Mouse (Mus musculus) liver, embryonic 16.5 days (tissue): ENCODE data around the gene Stim1. TPM values are rescaled to one million over a fixed set of nuclear protein-coding genes. Genes with fewer than 3 reads are reported as not detected.

ENCODE experiments used
- ATAC-seq: fragments of 200-750 bp; cut with Nextera tagmentation; 2 replicates; pipeline ENCODE4 v1.8.0; 2017; ENCODE audit warnings: low read depth, mild to moderate bottlenecking, moderate number of reproducible peaks, moderate library complexity
- H3K27ac ChIP-seq: fragments of 300-500 bp; sonication (generic); 2 replicates; pipeline ENCODE4 v1.5.1; 2014; ENCODE audit warnings: mild to moderate bottlenecking, low read length
- H3K27me3 ChIP-seq: fragments of 300-500 bp; sonication (generic); 2 replicates; pipeline ENCODE4 v1.6.1; 2014; ENCODE audit warnings: low read depth, low read length, mixed read lengths; ENCODE audit not compliant: control insufficient read depth, insufficient read depth
- H3K36me3 ChIP-seq: fragments of 300-500 bp; sonication (generic); 2 replicates; pipeline ENCODE4 v1.6.1; 2014; ENCODE audit warnings: mild to moderate bottlenecking; ENCODE audit not compliant: control insufficient read depth, insufficient read depth
- H3K4me1 ChIP-seq: fragments of 300-500 bp; sonication (generic); 2 replicates; pipeline ENCODE4 v1.6.1; 2014; ENCODE audit warnings: low read depth, low read length, mixed read lengths; ENCODE audit not compliant: control insufficient read depth
- H3K4me2 ChIP-seq: fragments of 300-500 bp; sonication (generic); 2 replicates; pipeline ENCODE4 v1.6.1; 2014; ENCODE audit warnings: low read depth, low read length, mixed read lengths
- H3K4me3 ChIP-seq: fragments of 300-500 bp; sonication (generic); 2 replicates; pipeline ENCODE4 v1.5.1; 2014; ENCODE audit warnings: low read depth, mild to moderate bottlenecking, low read length
- H3K9ac ChIP-seq: fragments of 300-500 bp; sonication (generic); 2 replicates; pipeline ENCODE4 v1.6.1; 2014; ENCODE audit warnings: low read depth, low read length
- H3K9me3 ChIP-seq: fragments of 300-500 bp; sonication (generic); replicated peaks from 2 replicates; pipeline ENCODE4 v1.6.1; 2016; ENCODE audit warnings: low read length; ENCODE audit not compliant: control insufficient read depth
- WGBS: fragments of 180-500 bp; shearing (Covaris S2); extraction: QIAGEN DNeasy Blood & Tissue Kit; methylation state at CpG from one replicate; pipeline ENCODE4 v1.1.7; 2014; ENCODE audit not compliant: insufficient replicate concordance; 5-methylcytosine and 5-hydroxymethylcytosine counted together
- polyA plus RNA-seq: library from polyadenylated mRNA; unstranded; fragments of >200 nt; fragmentation: Nextera tagmentation; extraction: Ambion mirVana; gene quantifications from 2 replicates; pipeline ENCODE4 v1.2.1, GENCODE M21; 2015

Stim1 gene
- polyA plus RNA-seq, 1 experiment from 2014 or later: 16.2 TPM

DNA sequence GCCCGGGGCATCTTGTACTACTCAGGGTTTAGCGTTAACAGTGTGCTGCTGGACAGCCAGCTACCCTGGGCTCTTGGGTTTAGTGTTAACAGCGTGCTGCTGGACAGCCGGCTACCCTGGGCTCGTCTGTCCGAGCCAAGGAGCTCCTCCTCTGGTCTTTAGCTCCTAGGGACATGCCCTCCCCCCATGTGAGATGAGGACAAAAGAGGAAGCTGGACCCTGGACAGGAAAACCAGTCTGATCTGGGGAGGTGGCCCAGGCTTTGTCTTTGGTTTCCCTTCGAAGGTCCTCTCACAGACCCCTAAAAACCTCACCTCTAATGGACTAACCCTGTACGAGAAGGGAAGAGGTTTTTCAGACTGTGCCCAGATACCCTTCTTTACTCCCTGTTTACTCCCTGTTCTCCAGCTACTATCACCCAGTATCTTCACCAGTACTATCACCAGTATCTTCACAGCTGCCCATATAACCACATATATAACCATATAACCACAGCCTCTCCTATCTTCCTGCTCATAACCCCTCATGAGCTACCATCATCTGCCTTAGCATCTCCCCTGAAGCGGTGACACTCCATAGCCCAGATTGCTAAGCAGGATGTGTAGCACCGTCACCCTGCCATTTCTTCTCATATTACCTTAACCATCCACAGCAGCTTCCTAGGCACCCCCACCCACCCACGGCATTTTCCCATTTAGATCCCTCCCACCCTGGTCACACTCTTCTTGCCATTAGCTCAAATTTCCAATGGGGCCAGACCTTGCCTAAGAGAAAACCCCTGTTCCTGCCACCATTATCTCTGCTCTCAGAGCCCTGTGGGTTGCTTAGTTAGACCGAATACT, 20.4 kb upstream of the Stim1 start:
- no peaks in the 10 kb centered on the region for H3K9me3 ChIP-seq
- peak overlapping the region; percentile 99 for H3K4me2 ChIP-seq
- no peak for ATAC-seq
- peaks cover 74% of the 10 kb centered on the region for H3K4me1 ChIP-seq
- H3K9ac ChIP-seq: peak overlapping the region; percentile 23
- peak overlapping the region; percentile 97 for H3K4me3 ChIP-seq
- H3K36me3 ChIP-seq: no peaks in the 10 kb centered on the region; the same call in none of the 2 replicates
- WGBS: 29% methylated on average over 12 of the region's 12 CpGs
- no peaks in the 10 kb centered on the region for H3K27me3 ChIP-seq
- peak overlapping the region; percentile 66 for H3K27ac ChIP-seq

DNA sequence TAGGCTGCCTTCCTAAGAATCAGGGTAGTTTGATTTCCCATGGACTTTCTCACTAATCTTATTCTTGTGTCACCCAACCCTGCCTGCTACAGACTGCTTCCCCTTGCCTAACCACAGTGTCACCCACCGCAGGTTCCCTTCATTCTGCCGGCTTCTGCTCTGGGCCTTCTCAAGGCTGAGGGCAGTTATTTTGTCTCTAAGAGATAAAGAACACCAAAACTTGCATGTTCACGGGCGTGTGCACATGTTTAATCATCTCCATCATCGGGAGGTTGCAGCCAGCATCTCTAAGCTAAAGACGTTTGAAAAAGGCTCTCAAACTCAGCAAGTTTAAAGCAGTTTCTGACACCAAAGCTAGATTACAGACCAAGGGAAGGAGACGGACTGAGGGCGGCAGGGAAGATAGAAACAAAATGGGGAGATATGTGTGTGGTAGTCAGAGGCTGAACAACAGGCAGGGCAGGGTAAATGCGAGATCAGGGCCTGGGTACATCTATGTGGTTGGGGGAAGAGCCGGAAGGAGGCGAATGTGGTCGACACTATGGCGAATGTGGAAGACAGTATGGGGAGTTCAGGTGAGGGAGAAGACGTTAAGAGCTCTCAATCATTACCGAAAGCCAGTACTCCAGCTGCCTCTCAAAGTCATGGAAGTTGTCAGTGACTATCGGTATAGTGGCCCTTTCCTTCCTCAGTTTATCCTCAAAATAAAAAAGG, 18.8 kb upstream of the Stim1 start:
- Histone ChIP-seq H3K27me3 (no peaks in the 10 kb centered on the region), H3K4me3 (peak overlapping the region; percentile 97), H3K4me2 (peak overlapping the region; percentile 99), H3K9me3 (no peaks in the 10 kb centered on the region), H3K36me3 (no peaks in the 10 kb centered on the region), H3K9ac (peak overlapping the region; percentile 98), H3K27ac (peak overlapping the region; percentile 99), H3K4me1 (peaks cover 61% of the 10 kb centered on the region)
- 1% methylated on average over 16 of the region's 16 CpGs for WGBS
- no peak for ATAC-seq

GRCm38 (mm10) chr7:102249531-102249895, 18.1 kb upstream of the Stim1 start:
- Histone ChIP-seq H3K4me1 (peaks cover 57% of the 10 kb centered on the region), H3K9ac (peak overlapping the region; percentile 98), H3K27ac (peak overlapping the region; percentile 99), H3K27me3 (no peaks in the 10 kb centered on the region), H3K9me3 (no peaks in the 10 kb centered on the region), H3K4me2 (peak overlapping the region; percentile 99), H3K4me3 (peak overlapping the region; percentile 97), H3K36me3 (no peaks in the 10 kb centered on the region)
- ATAC-seq: peak; percentile 14
- WGBS: under 1% methylated on average over 23 of the region's 23 CpGs

DNA sequence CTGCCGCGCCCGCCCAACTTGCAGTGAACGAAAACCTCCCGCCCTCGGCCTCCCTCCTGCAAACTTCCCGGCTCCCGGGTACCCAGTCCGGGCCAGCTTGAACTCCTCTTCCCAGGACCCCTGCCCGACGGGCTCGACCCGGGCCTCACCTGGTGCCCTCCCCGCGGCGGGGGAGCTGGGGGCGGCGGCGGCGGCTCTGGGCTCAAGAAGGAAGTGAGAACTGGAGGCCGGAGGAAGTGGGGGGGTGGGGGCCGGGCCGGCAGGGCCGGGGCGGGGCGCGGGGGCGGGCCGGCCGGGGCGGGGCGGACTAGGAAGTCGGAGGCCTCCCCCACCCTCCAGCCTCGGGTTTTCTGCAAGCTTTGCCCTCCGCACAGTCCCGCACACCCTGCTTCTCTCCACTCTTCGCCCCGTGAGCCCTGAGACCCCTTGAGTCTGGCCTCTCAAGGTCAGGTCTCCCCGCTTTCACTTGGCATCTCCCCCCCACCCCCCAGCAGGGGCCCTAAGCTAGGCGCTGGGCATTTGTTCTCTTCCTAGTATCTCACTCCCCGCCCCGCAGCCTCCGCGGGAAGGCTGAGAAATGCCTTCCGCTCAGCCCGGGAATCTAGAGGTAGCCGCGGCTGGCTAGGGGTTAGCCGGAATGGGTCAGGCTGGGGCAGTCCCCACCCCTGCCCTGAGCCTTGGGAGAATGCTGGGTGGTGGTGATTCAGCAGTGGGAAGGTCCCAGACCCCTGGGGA, 17.5 kb upstream of the Stim1 start:
- Histone ChIP-seq H3K4me3 (peak overlapping the region; percentile 97), H3K4me1 (peaks cover 52% of the 10 kb centered on the region), H3K36me3 (no peaks in the 10 kb centered on the region), H3K4me2 (peak overlapping the region; percentile 99), H3K27ac (peak overlapping the region; percentile 99), H3K9ac (peak overlapping the region; percentile 98), H3K9me3 (no peaks in the 10 kb centered on the region), H3K27me3 (no peaks in the 10 kb centered on the region)
- peak; percentile 80 for ATAC-seq
- WGBS: 0% methylated on average over 35 of the region's 49 CpGs

GRCm38 (mm10) chr7:102250631-102251214, 16.9 kb upstream of the Stim1 start:
- Histone ChIP-seq H3K27me3 (no peaks in the 10 kb centered on the region), H3K36me3 (no peaks in the 10 kb centered on the region), H3K9ac (peak overlapping the region; percentile 98), H3K4me3 (peak overlapping the region; percentile 97), H3K4me1 (peaks cover 45% of the 10 kb centered on the region), H3K27ac (peak overlapping the region; percentile 99), H3K4me2 (peak overlapping the region; percentile 99), H3K9me3 (no peaks in the 10 kb centered on the region)
- WGBS: under 1% methylated on average over 33 of the region's 33 CpGs
- ATAC-seq: peak; percentile 74

DNA sequence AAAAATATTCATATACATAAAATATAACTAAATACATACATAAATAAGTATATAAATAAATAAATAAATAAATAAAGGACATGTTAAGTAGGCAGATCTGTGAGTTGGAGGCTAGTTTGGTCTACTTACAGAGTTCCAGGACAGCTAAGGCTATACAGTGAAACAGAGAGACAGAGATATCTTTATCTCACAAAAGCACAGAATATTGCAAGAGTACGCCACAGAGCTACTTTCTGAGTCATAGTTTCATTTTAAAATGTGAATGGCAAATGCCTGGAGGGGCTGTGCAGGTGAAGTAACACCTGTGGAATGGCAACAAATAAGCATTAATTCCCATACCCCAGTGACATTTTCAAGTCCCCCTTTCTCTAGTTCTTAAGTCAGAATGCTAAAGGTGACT, 14.0 kb upstream of the Stim1 start:
- H3K27ac ChIP-seq: peak overlapping the region; percentile 10; the same call in 1 of the 2 replicates
- H3K36me3 ChIP-seq: no peaks in the 10 kb centered on the region
- ATAC-seq: no peak
- H3K9ac ChIP-seq: peak overlapping the region; percentile 29; the same call in 1 of the 2 replicates
- H3K9me3 ChIP-seq: no peaks in the 10 kb centered on the region
- H3K27me3 ChIP-seq: no peaks in the 10 kb centered on the region
- 0 out of 2 replicates have a peak overlapping the region, but pooled peaks have one; percentile 5 for H3K4me3 ChIP-seq
- WGBS: 29% methylated on average over 1 of the region's 1 CpGs
- peaks cover 18% of the 10 kb centered on the region for H3K4me1 ChIP-seq
- H3K4me2 ChIP-seq: peak overlapping the region; percentile 46; the same call in 1 of the 2 replicates

DNA sequence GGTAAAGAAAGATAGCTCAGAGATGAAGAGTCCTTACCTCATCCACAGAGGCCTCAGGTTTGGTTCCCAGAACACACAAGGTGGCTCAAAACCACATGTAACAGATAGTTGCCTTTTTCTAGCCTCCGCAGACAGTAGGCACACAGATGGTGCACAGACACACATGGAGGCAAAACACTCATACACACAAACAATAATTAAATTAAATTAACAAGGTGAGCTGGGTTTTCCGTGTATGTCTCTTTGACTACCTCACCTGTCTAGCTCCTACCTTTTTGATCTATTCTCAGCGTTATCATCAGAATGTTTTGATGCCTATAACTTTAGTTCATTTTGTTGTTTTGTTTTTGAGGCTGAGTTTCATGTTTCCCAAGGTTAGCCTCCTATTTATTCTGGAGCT, 11.7 kb upstream of the Stim1 start, which contains the start of gene Rhog:
Gene Rhog, minus strand, starts transcription at position 101 of the 400 bp plus-strand sequence.
- Histone ChIP-seq H3K27ac (no peak within 1 kb of the TSS), H3K36me3 (no peaks in the 10 kb centered on the region), H3K9me3 (no peaks in the 10 kb centered on the region), H3K4me3 (no peak within 1 kb of the TSS), H3K4me1 (peaks cover 17% of the 10 kb centered on the region), H3K27me3 (no peaks in the 10 kb centered on the region), H3K4me2 (no peak within 1 kb of the TSS), H3K9ac (no peak within 1 kb of the TSS)
- 67% methylated on average over 3 of the region's 3 CpGs for WGBS
- ATAC-seq: no peak

DNA sequence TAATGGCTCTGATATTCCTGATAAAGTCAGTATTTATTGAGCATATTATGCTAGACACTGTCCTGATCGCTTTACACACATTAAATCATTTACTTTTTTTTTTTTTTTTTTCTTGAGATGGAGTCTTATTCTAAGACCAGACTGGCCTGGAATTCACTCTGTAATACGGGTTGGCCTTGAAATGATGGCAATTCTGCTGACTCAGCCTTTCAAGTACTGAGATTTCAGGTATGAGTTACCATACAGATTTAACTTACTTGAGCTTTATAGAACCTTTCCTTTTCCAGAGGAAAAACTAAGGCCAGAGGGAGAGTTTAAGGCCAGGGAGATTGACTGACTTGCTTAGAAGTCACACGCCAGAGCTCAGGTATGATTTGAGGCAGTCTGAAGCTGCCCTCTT, 11.0 kb upstream of the Stim1 start:
- H3K4me1 ChIP-seq: peaks cover 11% of the 10 kb centered on the region
- H3K4me2 ChIP-seq: no peak overlapping the region
- H3K9me3 ChIP-seq: no peaks in the 10 kb centered on the region
- H3K4me3 ChIP-seq: no peak overlapping the region
- no peak overlapping the region for H3K9ac ChIP-seq
- no peaks in the 10 kb centered on the region for H3K36me3 ChIP-seq
- no peak for ATAC-seq
- no peaks in the 10 kb centered on the region for H3K27me3 ChIP-seq
- WGBS: 74% methylated on average over 3 of the region's 3 CpGs
- H3K27ac ChIP-seq: no peak overlapping the region
